Mouse (Mus musculus): ENCODE results near the gene Pms1. TPM values are rescaled to one million over a fixed set of nuclear protein-coding genes. Genes with fewer than 3 reads are reported as not detected.

Pms1 gene
- polyA plus RNA-seq, 1 experiment = 3.2 TPM

DNA sequence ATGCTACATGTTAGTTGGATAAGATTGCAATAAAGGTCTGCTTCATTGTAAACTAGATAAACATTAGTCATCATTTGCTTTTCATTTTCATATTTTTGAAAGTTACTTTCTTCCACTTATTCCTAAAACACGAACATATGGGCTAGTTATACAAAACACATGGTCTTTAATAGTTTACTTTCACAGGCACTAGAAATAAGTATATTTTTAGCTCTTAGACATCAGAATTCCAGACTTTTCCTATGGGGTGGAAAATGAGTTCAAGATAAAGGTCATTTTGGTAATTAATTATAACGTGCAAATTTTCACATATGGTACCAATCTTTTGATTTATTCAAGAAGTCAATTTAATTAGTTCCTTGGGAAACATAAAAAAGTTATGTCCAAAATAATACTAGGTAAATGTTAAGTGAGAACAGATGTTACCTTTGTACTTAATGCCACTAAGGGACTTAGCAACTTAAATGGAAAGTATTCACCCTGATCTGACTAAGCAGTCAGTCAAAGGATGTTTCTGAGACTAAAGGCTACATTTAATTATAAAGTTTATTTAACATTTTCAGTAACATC, 95.1 kb downstream of the Pms1 start:
- Histone ChIP-seq H3K4me1 (ENCODE audit: control insufficient read depth, insufficient read depth, insufficient read length) (no peaks in the 10 kb centered on the region), H3K36me3 (ENCODE audit: control insufficient read depth, insufficient read depth, low read length) (peaks cover 6% of the 10 kb centered on the region), H3K4me3 (ENCODE audit: extremely low read depth, insufficient read depth, insufficient read length) (no peak overlapping the region), H3K27ac (ENCODE audit: insufficient read depth, low read length) (no peak overlapping the region), H3K27me3 (ENCODE audit: control insufficient read depth, insufficient read depth, low read length) (no peaks in the 10 kb centered on the region)
- TF ChIP-seq CTCF (IDR thresholded peaks at IDR 0.05; ENCODE audit: extremely low read depth, insufficient read depth, insufficient read length, insufficient replicate concordance) = no peak
- no peak for TF ChIP-seq POLR2A (IDR thresholded peaks at IDR 0.05; ENCODE audit: low read depth, low read length)
- no peak for DNase-seq (ENCODE audit: low read depth in 1 of 2, low spot score in 2 of 2)
- 87% methylated on average over 2 of the region's 2 CpGs for WGBS

DNA sequence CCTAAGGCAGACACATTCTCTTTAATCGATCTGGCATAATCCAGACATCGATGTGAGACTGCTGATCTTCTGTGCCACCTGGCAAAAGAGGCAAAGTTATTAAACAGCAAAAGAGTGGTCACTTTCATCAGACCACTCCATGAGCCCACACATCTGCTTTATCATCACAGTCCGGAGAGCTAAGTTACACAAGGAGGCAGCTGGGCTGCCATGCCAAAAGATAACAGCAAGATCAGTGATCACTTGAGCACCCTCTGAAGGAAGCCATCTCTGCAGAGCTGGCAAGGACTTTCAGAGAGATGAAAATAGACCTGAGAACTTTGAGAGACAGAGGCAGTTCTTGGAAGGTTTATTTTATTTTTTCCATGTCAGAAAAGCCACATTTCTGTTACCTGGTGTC, 102.3 kb downstream of the Pms1 start:
- Histone ChIP-seq H3K27ac (ENCODE audit: insufficient read depth, low read length) (no peak overlapping the region), H3K4me3 (ENCODE audit: extremely low read depth, insufficient read depth, insufficient read length) (no peak overlapping the region), H3K27me3 (ENCODE audit: control insufficient read depth, insufficient read depth, low read length) (no peaks in the 10 kb centered on the region), H3K36me3 (ENCODE audit: control insufficient read depth, insufficient read depth, low read length) (peaks cover 2% of the 10 kb centered on the region), H3K4me1 (ENCODE audit: control insufficient read depth, insufficient read depth, insufficient read length) (no peaks in the 10 kb centered on the region)
- WGBS = 91% methylated on average over 3 of the region's 3 CpGs
- no peak for DNase-seq (ENCODE audit: low read depth in 1 of 2, low spot score in 2 of 2)
- TF ChIP-seq POLR2A (IDR thresholded peaks at IDR 0.05; ENCODE audit: low read depth, low read length) = no peak

DNA sequence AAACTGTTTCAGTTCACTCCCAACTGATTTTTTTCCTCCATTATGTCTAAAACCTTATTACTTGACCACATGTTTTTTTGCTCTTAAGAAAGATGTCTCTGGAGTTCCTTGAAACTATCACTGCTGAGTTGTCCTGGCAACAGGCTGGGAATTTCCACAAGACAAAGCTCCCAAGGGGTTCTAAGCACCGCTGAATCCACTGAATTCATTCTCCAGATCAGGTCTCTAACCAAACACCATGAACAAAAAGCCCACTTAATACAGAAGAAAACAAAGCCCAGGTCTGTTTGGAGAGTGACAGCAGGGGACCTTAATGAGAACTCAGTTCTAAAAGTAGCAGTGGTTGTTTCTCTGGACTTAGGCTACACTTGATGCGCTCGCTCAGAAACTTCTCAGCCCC, 105.6 kb downstream of the Pms1 start:
- no peak overlapping the region for H3K27ac ChIP-seq (ENCODE audit: insufficient read depth, low read length)
- DNase-seq (ENCODE audit: low read depth in 1 of 2, low spot score in 2 of 2) = no peak
- 93% methylated on average over 3 of the region's 3 CpGs for WGBS

DNA sequence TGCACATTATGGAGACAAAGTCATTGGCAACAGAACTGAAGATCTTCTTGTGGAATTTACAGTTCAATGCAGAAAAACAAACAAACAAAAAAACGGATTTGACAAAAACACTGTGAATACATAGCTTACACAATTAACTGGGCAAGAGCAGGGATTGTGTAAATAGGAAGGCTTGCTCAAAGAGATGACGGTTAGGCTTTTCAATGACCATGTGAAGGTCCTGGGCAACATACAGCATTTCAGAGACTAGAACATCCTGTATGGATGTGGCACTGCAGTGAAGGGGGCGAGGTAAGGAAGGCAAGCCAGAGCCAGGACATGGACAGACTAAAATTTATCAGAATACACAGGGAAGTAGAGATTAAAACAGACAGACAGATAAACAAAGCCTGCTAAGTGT, 107.2 kb downstream of the Pms1 start:
- H3K27ac ChIP-seq (ENCODE audit: insufficient read depth, low read length) = no peak overlapping the region
- no peaks in the 10 kb centered on the region for H3K27me3 ChIP-seq (ENCODE audit: control insufficient read depth, insufficient read depth, low read length)
- WGBS = 93% methylated on average over 3 of the region's 3 CpGs
- TF ChIP-seq CTCF (IDR thresholded peaks at IDR 0.05; ENCODE audit: extremely low read depth, insufficient read depth, insufficient read length, insufficient replicate concordance) (no peak), POLR2A (IDR thresholded peaks at IDR 0.05; ENCODE audit: low read depth, low read length) (no peak)
- DNase-seq (ENCODE audit: low read depth in 1 of 2, low spot score in 2 of 2) = no peak
- H3K36me3 ChIP-seq (ENCODE audit: control insufficient read depth, insufficient read depth, low read length) = peaks cover 2% of the 10 kb centered on the region
- H3K4me3 ChIP-seq (ENCODE audit: extremely low read depth, insufficient read depth, insufficient read length) = no peak overlapping the region
- H3K4me1 ChIP-seq (ENCODE audit: control insufficient read depth, insufficient read depth, insufficient read length) = no peaks in the 10 kb centered on the region

More for the DNA sequence above, 105.6 kb downstream of the Pms1 start:
- Histone ChIP-seq H3K36me3 (ENCODE audit: control insufficient read depth, insufficient read depth, low read length) (peaks cover 2% of the 10 kb centered on the region), H3K27me3 (ENCODE audit: control insufficient read depth, insufficient read depth, low read length) (no peaks in the 10 kb centered on the region), H3K4me1 (ENCODE audit: control insufficient read depth, insufficient read depth, insufficient read length) (no peaks in the 10 kb centered on the region), H3K4me3 (ENCODE audit: extremely low read depth, insufficient read depth, insufficient read length) (no peak overlapping the region)
- TF ChIP-seq CTCF (IDR thresholded peaks at IDR 0.05; ENCODE audit: extremely low read depth, insufficient read depth, insufficient read length, insufficient replicate concordance) (no peak), POLR2A (IDR thresholded peaks at IDR 0.05; ENCODE audit: low read depth, low read length) (no peak)

DNA sequence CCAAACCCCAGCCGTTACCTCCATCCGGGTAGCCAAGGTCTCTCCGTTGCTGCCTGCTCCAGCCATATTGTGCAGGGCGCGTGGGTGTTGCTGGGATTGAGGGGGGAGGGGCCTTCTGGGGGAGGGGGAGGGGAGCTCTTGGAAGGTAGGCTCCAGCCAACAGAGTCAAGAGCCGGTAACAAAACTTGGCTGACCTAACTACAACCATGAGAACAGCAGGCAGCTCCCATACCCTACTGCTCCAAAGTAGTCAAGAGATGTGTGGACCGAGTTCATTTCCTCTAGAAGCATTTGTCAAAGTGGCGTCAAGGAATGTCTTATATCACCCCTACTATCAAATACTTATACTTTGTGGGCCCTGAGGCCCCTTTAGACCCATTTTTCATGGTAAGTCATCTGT, 109.3 kb downstream of the Pms1 start, which contains the start of gene 1700019A02Rik:
Gene 1700019A02Rik, minus strand, starts transcription at position 101 of the 400 bp plus-strand sequence.
- no peaks in the 10 kb centered on the region for H3K4me1 ChIP-seq (ENCODE audit: control insufficient read depth, insufficient read depth, insufficient read length)
- WGBS = 92% methylated on average over 8 of the region's 8 CpGs
- no peak for DNase-seq (ENCODE audit: low read depth in 1 of 2, low spot score in 2 of 2)
- H3K27me3 ChIP-seq (ENCODE audit: control insufficient read depth, insufficient read depth, low read length) = no peaks in the 10 kb centered on the region
- H3K36me3 ChIP-seq (ENCODE audit: control insufficient read depth, insufficient read depth, low read length) = no peaks in the 10 kb centered on the region; the same call in 1 of the 2 replicates
- TF ChIP-seq CTCF (IDR thresholded peaks at IDR 0.05; ENCODE audit: extremely low read depth, insufficient read depth, insufficient read length, insufficient replicate concordance) = no peak
- no peak for TF ChIP-seq POLR2A (IDR thresholded peaks at IDR 0.05; ENCODE audit: low read depth, low read length)
- H3K27ac ChIP-seq (ENCODE audit: insufficient read depth, low read length) = no peak within 1 kb of the TSS
- no peak within 1 kb of the TSS for H3K4me3 ChIP-seq (ENCODE audit: extremely low read depth, insufficient read depth, insufficient read length)

DNA sequence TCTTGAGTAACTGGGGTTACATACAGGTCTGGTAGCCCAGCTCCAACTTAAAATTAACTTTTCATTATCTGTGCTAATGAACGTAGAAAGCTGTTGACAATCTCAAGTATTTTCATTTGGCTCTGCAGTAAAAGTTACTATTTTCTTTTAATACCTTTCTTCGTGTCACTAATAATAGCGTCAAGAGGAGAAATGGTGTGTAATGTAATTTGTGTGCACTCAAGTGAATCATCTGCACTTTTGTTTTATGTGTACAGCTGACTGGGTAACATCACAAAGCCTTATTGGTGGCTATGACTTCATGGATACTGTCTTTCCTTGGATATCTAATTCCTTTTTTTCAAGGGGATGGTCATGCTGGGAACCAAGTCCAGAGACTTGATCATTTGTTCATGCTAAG, 110.5 kb downstream of the Pms1 start:
- 85% methylated on average over 3 of the region's 3 CpGs for WGBS

DNA sequence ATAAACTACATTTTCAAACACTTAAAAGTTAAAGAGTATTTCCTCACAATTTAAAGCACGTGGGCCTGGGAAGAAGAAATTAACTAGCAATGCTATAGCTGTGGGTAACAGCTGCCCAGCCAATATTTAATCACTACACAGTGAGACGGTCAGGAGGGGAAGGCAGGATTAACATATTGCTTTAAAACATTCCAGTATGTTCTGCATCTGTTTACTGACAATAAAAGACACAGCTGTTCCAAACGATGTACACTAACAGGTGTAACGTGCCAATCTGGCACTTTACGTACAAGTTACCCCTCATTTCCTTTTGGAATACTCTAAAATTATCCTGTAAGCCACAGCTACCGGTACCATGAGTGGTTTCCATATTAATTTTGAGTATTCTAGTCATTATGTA, 139.1 kb downstream of the Pms1 start:
- H3K4me1 ChIP-seq (ENCODE audit: control insufficient read depth, insufficient read depth, insufficient read length) = no peaks in the 10 kb centered on the region
- WGBS = 80% methylated on average over 6 of the region's 6 CpGs

More for the DNA sequence above, 110.5 kb downstream of the Pms1 start:
- Histone ChIP-seq H3K27ac (ENCODE audit: insufficient read depth, low read length) (no peak overlapping the region), H3K4me1 (ENCODE audit: control insufficient read depth, insufficient read depth, insufficient read length) (no peaks in the 10 kb centered on the region), H3K27me3 (ENCODE audit: control insufficient read depth, insufficient read depth, low read length) (no peaks in the 10 kb centered on the region), H3K36me3 (ENCODE audit: control insufficient read depth, insufficient read depth, low read length) (no peaks in the 10 kb centered on the region; the same call in 1 of the 2 replicates), H3K4me3 (ENCODE audit: extremely low read depth, insufficient read depth, insufficient read length) (no peak overlapping the region)
- TF ChIP-seq POLR2A (IDR thresholded peaks at IDR 0.05; ENCODE audit: low read depth, low read length) = no peak
- TF ChIP-seq CTCF (IDR thresholded peaks at IDR 0.05; ENCODE audit: extremely low read depth, insufficient read depth, insufficient read length, insufficient replicate concordance) = no peak
- DNase-seq (ENCODE audit: low read depth in 1 of 2, low spot score in 2 of 2) = no peak

More for the DNA sequence above, 139.1 kb downstream of the Pms1 start:
- Histone ChIP-seq H3K27ac (ENCODE audit: insufficient read depth, low read length) (no peak overlapping the region), H3K4me3 (ENCODE audit: extremely low read depth, insufficient read depth, insufficient read length) (no peak overlapping the region), H3K27me3 (ENCODE audit: control insufficient read depth, insufficient read depth, low read length) (no peaks in the 10 kb centered on the region), H3K36me3 (ENCODE audit: control insufficient read depth, insufficient read depth, low read length) (no peaks in the 10 kb centered on the region)
- TF ChIP-seq CTCF (IDR thresholded peaks at IDR 0.05; ENCODE audit: extremely low read depth, insufficient read depth, insufficient read length, insufficient replicate concordance) (no peak), POLR2A (IDR thresholded peaks at IDR 0.05; ENCODE audit: low read depth, low read length) (no peak)
- no peak for DNase-seq (ENCODE audit: low read depth in 1 of 2, low spot score in 2 of 2)

Other genes starting within 250 kb of the Pms1 start
- not detected in 2 replicates for gene Mstn, start 235.4 kb downstream of the Pms1 start, polyA plus RNA-seq (2012; rRNA removed)
- gene 1700019A02Rik, start 109.4 kb downstream of the Pms1 start, polyA plus RNA-seq (2012; rRNA removed) = not detected in 2 replicates
- 4.8 and 5.6 TPM in 2 replicates for gene Ormdl1, start 77 bp upstream of the Pms1 start, polyA plus RNA-seq (2012; rRNA removed)
- gene Gm28778, start 93 bp upstream of the Pms1 start, polyA plus RNA-seq (2012; rRNA removed) = 14.6 and 23.0 TPM in 2 replicates
- gene Osgepl1, start 16.6 kb upstream of the Pms1 start, polyA plus RNA-seq (2012; rRNA removed) = 1.6 and 1.8 TPM in 2 replicates
- not detected in 2 replicates for gene Asdurf, start 55.6 kb upstream of the Pms1 start, polyA plus RNA-seq (2012; rRNA removed)
- not detected in 2 replicates for gene Gm28551, start 55.6 kb upstream of the Pms1 start, polyA plus RNA-seq (2012; rRNA removed)
- gene Asnsd1, start 55.7 kb upstream of the Pms1 start, polyA plus RNA-seq (2012; rRNA removed) = 4.8 and 5.9 TPM in 2 replicates

Measured in spleen, adult 2 months (tissue).